Mouse (Mus musculus) liver, embryonic 12.5 days (tissue): ENCODE measurements around the gene Plekhs1. TPM values are rescaled to one million over a fixed set of nuclear protein-coding genes. Genes with fewer than 3 reads are reported as not detected.

Source experiments
- ATAC-seq: fragments of 200-750 bp; cut with Nextera tagmentation; 2 replicates; pipeline ENCODE4 v1.8.0; 2017; ENCODE audit warnings: moderate number of reproducible peaks, mild to moderate bottlenecking, moderate library complexity
- H3K27ac ChIP-seq: fragments of 300-500 bp; sonication (generic); 2 replicates; pipeline ENCODE4 v1.5.1; 2016; ENCODE audit warnings: mild to moderate bottlenecking
- H3K27me3 ChIP-seq: fragments of 300-500 bp; sonication (generic); replicated peaks from 2 replicates; pipeline ENCODE4 v1.6.1; 2016; ENCODE audit warnings: mild to moderate bottlenecking, moderate library complexity
- H3K36me3 ChIP-seq: fragments of 300-500 bp; sonication (generic); 2 replicates; pipeline ENCODE4 v1.6.1; 2016; ENCODE audit warnings: mild to moderate bottlenecking, moderate library complexity
- H3K4me1 ChIP-seq: fragments of 300-500 bp; sonication (generic); 2 replicates; pipeline ENCODE4 v1.6.1; 2016
- H3K4me2 ChIP-seq: fragments of 300-500 bp; sonication (generic); 2 replicates; pipeline ENCODE4 v1.6.1; 2016; ENCODE audit warnings: mild to moderate bottlenecking, moderate library complexity
- H3K4me3 ChIP-seq: fragments of 300-500 bp; sonication (generic); 2 replicates; pipeline ENCODE4 v1.5.1; 2016; ENCODE audit warnings: mild to moderate bottlenecking, moderate library complexity
- H3K9ac ChIP-seq: fragments of 300-500 bp; sonication (generic); 2 replicates; pipeline ENCODE4 v1.6.1; 2016; ENCODE audit warnings: mild to moderate bottlenecking, moderate library complexity
- H3K9me3 ChIP-seq: fragments of 300-500 bp; sonication (generic); replicated peaks from 2 replicates; pipeline ENCODE4 v1.6.1; 2016; ENCODE audit warnings: mild to moderate bottlenecking, moderate library complexity
- WGBS: fragments of 180-500 bp; shearing (Covaris S2); methylation state at CpG from one replicate; pipeline ENCODE4 v1.1.7; 2016; ENCODE audit not compliant: insufficient replicate concordance; 5-methylcytosine and 5-hydroxymethylcytosine counted together
- polyA plus RNA-seq: library from polyadenylated mRNA; unstranded; fragments of >200 nt; fragmentation: Nextera tagmentation; extraction: Ambion mirVana; gene quantifications from 2 replicates; pipeline ENCODE4 v1.2.1, GENCODE M21; 2016

The Plekhs1 gene
- polyA plus RNA-seq, 1 experiment from 2014 or later: not detected

- H3K27ac ChIP-seq: no peak overlapping the region
- no peaks in the 10 kb centered on the region for H3K9me3 ChIP-seq
- no peak overlapping the region for H3K4me2 ChIP-seq
- 74% methylated on average over 2 of the region's 2 CpGs for WGBS
- peaks cover 10% of the 10 kb centered on the region for H3K27me3 ChIP-seq
- no peaks in the 10 kb centered on the region for H3K4me1 ChIP-seq
- H3K36me3 ChIP-seq: no peaks in the 10 kb centered on the region
- no peak overlapping the region for H3K4me3 ChIP-seq
- H3K9ac ChIP-seq: no peak overlapping the region
- ATAC-seq: no peak
These were observed 1.2 kb upstream of the Plekhs1 start for GRCm38 (mm10) chr19:56460241-56460640.

GRCm38 (mm10) chr19:56462786-56463185 is 1.3 kb downstream of the Plekhs1 start:
- no peak overlapping the region for H3K27ac ChIP-seq
- H3K4me3 ChIP-seq: no peak overlapping the region
- no peak overlapping the region for H3K9ac ChIP-seq
- H3K4me1 ChIP-seq: no peaks in the 10 kb centered on the region
- WGBS: 52% methylated on average over 4 of the region's 4 CpGs
- H3K27me3 ChIP-seq: no peaks in the 10 kb centered on the region
- ATAC-seq: no peak
- H3K36me3 ChIP-seq: no peaks in the 10 kb centered on the region
- H3K9me3 ChIP-seq: no peaks in the 10 kb centered on the region
- H3K4me2 ChIP-seq: no peak overlapping the region

- Histone ChIP-seq H3K36me3 (no peaks in the 10 kb centered on the region), H3K9me3 (no peaks in the 10 kb centered on the region), H3K27me3 (peaks cover 9% of the 10 kb centered on the region; the same call in 1 of the 2 replicates), H3K27ac (no peak overlapping the region), H3K4me3 (no peak overlapping the region), H3K4me1 (no peaks in the 10 kb centered on the region), H3K4me2 (no peak overlapping the region), H3K9ac (no peak overlapping the region)
- WGBS: 67% methylated on average over 8 of the region's 8 CpGs
- ATAC-seq: no peak
These were observed 5.0 kb downstream of the Plekhs1 start for GRCm38 (mm10) chr19:56466486-56466885.

GRCm38 (mm10) chr19:56470286-56471020 is 9.0 kb downstream of the Plekhs1 start:
- Histone ChIP-seq H3K27me3 (peaks cover 24% of the 10 kb centered on the region), H3K4me3 (no peak overlapping the region), H3K27ac (no peak overlapping the region), H3K4me2 (no peak overlapping the region), H3K36me3 (no peaks in the 10 kb centered on the region), H3K9me3 (no peaks in the 10 kb centered on the region), H3K4me1 (peaks cover 14% of the 10 kb centered on the region), H3K9ac (no peak overlapping the region)
- 75% methylated on average over 14 of the region's 14 CpGs for WGBS
- no peak for ATAC-seq

- no peak for ATAC-seq
- no peaks in the 10 kb centered on the region for H3K36me3 ChIP-seq
- no peak overlapping the region for H3K4me2 ChIP-seq
- no peak overlapping the region for H3K27ac ChIP-seq
- H3K4me3 ChIP-seq: no peak overlapping the region
- peaks cover 15% of the 10 kb centered on the region for H3K4me1 ChIP-seq
- WGBS: 78% methylated on average over 10 of the region's 10 CpGs
- H3K9ac ChIP-seq: no peak overlapping the region
- H3K9me3 ChIP-seq: no peaks in the 10 kb centered on the region
- H3K27me3 ChIP-seq: peaks cover 24% of the 10 kb centered on the region
These were observed 10.5 kb downstream of the Plekhs1 start for GRCm38 (mm10) chr19:56471934-56472333.

GRCm38 (mm10) chr19:56474869-56475550 is 13.6 kb downstream of the Plekhs1 start:
- peak; percentile 65 for ATAC-seq
- 26% methylated on average over 19 of the region's 19 CpGs for WGBS
- no peak overlapping the region for H3K27ac ChIP-seq

GRCm38 (mm10) chr19:56476546-56476945 is 15.1 kb downstream of the Plekhs1 start:
- 71% methylated on average over 2 of the region's 2 CpGs for WGBS
- ATAC-seq: no peak
- H3K27ac ChIP-seq: no peak overlapping the region

More at GRCm38 (mm10) chr19:56474869-56475550, 13.6 kb downstream of the Plekhs1 start:
- H3K4me2 ChIP-seq: peak overlapping the region; percentile 56
- H3K4me1 ChIP-seq: peaks cover 26% of the 10 kb centered on the region
- H3K4me3 ChIP-seq: peak overlapping the region; percentile 23; the same call in 1 of the 2 replicates
- no peaks in the 10 kb centered on the region for H3K36me3 ChIP-seq
- H3K9me3 ChIP-seq: no peaks in the 10 kb centered on the region
- no peak overlapping the region for H3K9ac ChIP-seq
- peaks cover 21% of the 10 kb centered on the region for H3K27me3 ChIP-seq

GRCm38 (mm10) chr19:56477253-56477652 is 15.8 kb downstream of the Plekhs1 start:
- no peak overlapping the region for H3K4me2 ChIP-seq
- ATAC-seq: no peak
- no peaks in the 10 kb centered on the region for H3K9me3 ChIP-seq

More at GRCm38 (mm10) chr19:56476546-56476945, 15.1 kb downstream of the Plekhs1 start:
- Histone ChIP-seq H3K27me3 (peaks cover 15% of the 10 kb centered on the region), H3K4me1 (peaks cover 26% of the 10 kb centered on the region), H3K36me3 (no peaks in the 10 kb centered on the region), H3K9me3 (no peaks in the 10 kb centered on the region), H3K4me3 (no peak overlapping the region), H3K9ac (no peak overlapping the region), H3K4me2 (no peak overlapping the region)

GRCm38 (mm10) chr19:56477832-56478231 is 16.4 kb downstream of the Plekhs1 start:
- ATAC-seq: no peak
- 44% methylated on average over 3 of the region's 3 CpGs for WGBS
- H3K9ac ChIP-seq: no peak overlapping the region

More at GRCm38 (mm10) chr19:56477253-56477652, 15.8 kb downstream of the Plekhs1 start:
- no peak overlapping the region for H3K27ac ChIP-seq
- no peak overlapping the region for H3K4me3 ChIP-seq
- peaks cover 8% of the 10 kb centered on the region; the same call in 1 of the 2 replicates for H3K27me3 ChIP-seq
- H3K9ac ChIP-seq: no peak overlapping the region
- H3K36me3 ChIP-seq: no peaks in the 10 kb centered on the region
- peaks cover 26% of the 10 kb centered on the region for H3K4me1 ChIP-seq
- WGBS: 66% methylated on average over 5 of the region's 5 CpGs

GRCm38 (mm10) chr19:56484630-56485375 is 23.4 kb downstream of the Plekhs1 start:
- no peak overlapping the region for H3K9ac ChIP-seq
- no peak overlapping the region for H3K4me2 ChIP-seq
- ATAC-seq: no peak
- peaks cover 10% of the 10 kb centered on the region; the same call in 1 of the 2 replicates for H3K4me1 ChIP-seq
- 79% methylated on average over 13 of the region's 13 CpGs for WGBS
- no peaks in the 10 kb centered on the region for H3K27me3 ChIP-seq
- H3K27ac ChIP-seq: no peak overlapping the region
- H3K4me3 ChIP-seq: no peak overlapping the region
- no peaks in the 10 kb centered on the region for H3K36me3 ChIP-seq
- no peaks in the 10 kb centered on the region for H3K9me3 ChIP-seq

More at GRCm38 (mm10) chr19:56477832-56478231, 16.4 kb downstream of the Plekhs1 start:
- Histone ChIP-seq H3K4me1 (peaks cover 26% of the 10 kb centered on the region), H3K27me3 (0 out of 2 replicates have a peak, but pooled peaks cover 5% of the 10 kb centered on the region), H3K4me3 (no peak overlapping the region), H3K36me3 (no peaks in the 10 kb centered on the region), H3K27ac (no peak overlapping the region), H3K4me2 (no peak overlapping the region), H3K9me3 (no peaks in the 10 kb centered on the region)

- Histone ChIP-seq H3K4me2 (no peak overlapping the region), H3K27ac (no peak overlapping the region), H3K9me3 (no peaks in the 10 kb centered on the region), H3K9ac (no peak overlapping the region), H3K4me1 (peaks cover 10% of the 10 kb centered on the region; the same call in 1 of the 2 replicates), H3K27me3 (no peaks in the 10 kb centered on the region), H3K36me3 (no peaks in the 10 kb centered on the region), H3K4me3 (no peak overlapping the region)
- ATAC-seq: no peak
- 52% methylated on average over 13 of the region's 13 CpGs for WGBS
These were observed 24.2 kb downstream of the Plekhs1 start for GRCm38 (mm10) chr19:56485376-56486271.
